Mouse (Mus musculus) midbrain, embryonic 10.5 days (tissue): ENCODE data around the gene Lipt2. TPM values are rescaled to one million over a fixed set of nuclear protein-coding genes. Genes with fewer than 3 reads are reported as not detected.

Source experiments
- DNase-seq: peaks from one replicate; pipeline ENCODE4 v3.0.0-alpha.2; 2017; ENCODE audit warnings: low spot score
- H3K27ac ChIP-seq: fragments of 300-500 bp; sonication (generic); replicated peaks from 2 replicates; pipeline ENCODE4 v1.5.1; 2016; ENCODE audit warnings: mild to moderate bottlenecking
- H3K27me3 ChIP-seq: fragments of 300-500 bp; sonication (generic); 2 replicates; pipeline ENCODE4 v1.6.1; 2016; ENCODE audit warnings: low read depth, mild to moderate bottlenecking; ENCODE audit not compliant: poor library complexity, severe bottlenecking
- H3K36me3 ChIP-seq: fragments of 300-500 bp; sonication (generic); 2 replicates; pipeline ENCODE4 v1.6.1; 2016; ENCODE audit warnings: mild to moderate bottlenecking, moderate library complexity
- H3K4me1 ChIP-seq: fragments of 300-500 bp; sonication (generic); 2 replicates; pipeline ENCODE4 v1.6.1; 2016
- H3K4me3 ChIP-seq: fragments of 300-500 bp; sonication (generic); 2 replicates; pipeline ENCODE4 v1.5.1; 2016; ENCODE audit warnings: mild to moderate bottlenecking, moderate library complexity
- H3K9me3 ChIP-seq: fragments of 300-500 bp; sonication (generic); replicated peaks from 2 replicates; pipeline ENCODE4 v1.6.1; 2016; ENCODE audit warnings: mild to moderate bottlenecking
- WGBS: fragments of 180-500 bp; shearing (Covaris S2); methylation state at CpG from one replicate; pipeline ENCODE4 v1.1.7; 2016; 5-methylcytosine and 5-hydroxymethylcytosine counted together
- polyA plus RNA-seq: library from polyadenylated mRNA; unstranded; fragments of >200 nt; fragmentation: Nextera tagmentation; extraction: Ambion mirVana; gene quantifications from 2 replicates; pipeline ENCODE4 v1.2.1, GENCODE M21; 2016

Gene Lipt2
- polyA plus RNA-seq: 20.7 and 23.4 TPM in 2 replicates

GRCm38 (mm10) chr7:100159105-100159841 lies at the start of gene Lipt2:
Gene Lipt2, plus strand, starts transcription at chr7:100159277.
- Histone ChIP-seq H3K27me3 (peaks cover 15% of the 10 kb centered on the region), H3K27ac (peak within 1 kb of the TSS; percentile 93), H3K36me3 (no peaks in the 10 kb centered on the region), H3K4me3 (peak within 1 kb of the TSS; percentile 79), H3K4me1 (peaks cover 16% of the 10 kb centered on the region), H3K9me3 (no peaks in the 10 kb centered on the region)
- under 1% methylated on average over 78 of the region's 78 CpGs for WGBS
- peak; percentile 91 for DNase-seq

- Histone ChIP-seq H3K4me3 (no peak overlapping the region), H3K4me1 (no peaks in the 10 kb centered on the region), H3K9me3 (no peaks in the 10 kb centered on the region), H3K36me3 (peaks cover 92% of the 10 kb centered on the region), H3K27ac (no peak overlapping the region), H3K27me3 (no peaks in the 10 kb centered on the region)
- DNase-seq: no peak
- 88% methylated on average over 10 of the region's 10 CpGs for WGBS
These were observed 47.6 kb upstream of the Lipt2 start for GRCm38 (mm10) chr7:100111506-100111905.

GRCm38 (mm10) chr7:100113821-100114220 lies 45.3 kb upstream of the Lipt2 start:
- no peaks in the 10 kb centered on the region for H3K4me1 ChIP-seq
- no peaks in the 10 kb centered on the region for H3K27me3 ChIP-seq
- H3K9me3 ChIP-seq: no peaks in the 10 kb centered on the region
- no peak for DNase-seq
- no peak overlapping the region for H3K27ac ChIP-seq
- H3K36me3 ChIP-seq: peaks cover 98% of the 10 kb centered on the region
- WGBS: 87% methylated on average over 7 of the region's 7 CpGs
- H3K4me3 ChIP-seq: no peak overlapping the region

GRCm38 (mm10) chr7:100114279-100114678 lies 44.8 kb upstream of the Lipt2 start:
- no peaks in the 10 kb centered on the region for H3K27me3 ChIP-seq
- H3K9me3 ChIP-seq: no peaks in the 10 kb centered on the region
- H3K4me3 ChIP-seq: no peak overlapping the region
- DNase-seq: no peak
- 93% methylated on average over 6 of the region's 6 CpGs for WGBS
- no peak overlapping the region for H3K27ac ChIP-seq
- peaks cover 4% of the 10 kb centered on the region; the same call in 1 of the 2 replicates for H3K4me1 ChIP-seq
- H3K36me3 ChIP-seq: peaks cover 98% of the 10 kb centered on the region

GRCm38 (mm10) chr7:100120791-100121261 lies 38.3 kb upstream of the Lipt2 start:
- H3K4me3 ChIP-seq: peak overlapping the region; percentile 94
- peaks cover 33% of the 10 kb centered on the region for H3K4me1 ChIP-seq
- WGBS: 0% methylated on average over 25 of the region's 25 CpGs
- H3K9me3 ChIP-seq: no peaks in the 10 kb centered on the region
- H3K27ac ChIP-seq: peak overlapping the region; percentile 97
- no peaks in the 10 kb centered on the region for H3K27me3 ChIP-seq
- DNase-seq: no peak
- peaks cover 41% of the 10 kb centered on the region for H3K36me3 ChIP-seq

- Histone ChIP-seq H3K27ac (peak within 1 kb of the TSS; percentile 97), H3K4me3 (peak within 1 kb of the TSS; percentile 94), H3K9me3 (no peaks in the 10 kb centered on the region), H3K36me3 (peaks cover 36% of the 10 kb centered on the region), H3K27me3 (no peaks in the 10 kb centered on the region), H3K4me1 (peaks cover 33% of the 10 kb centered on the region)
- DNase-seq: peak; percentile 99
- WGBS: under 1% methylated on average over 33 of the region's 33 CpGs
These were observed 37.7 kb upstream of the Lipt2 start, which contains the start of gene Pold3 for GRCm38 (mm10) chr7:100121376-100121789. Gene Pold3, minus strand, starts transcription at chr7:100121565.

- Histone ChIP-seq H3K27me3 (no peaks in the 10 kb centered on the region), H3K9me3 (no peaks in the 10 kb centered on the region; the same call in 1 of the 2 replicates), H3K4me1 (peaks cover 33% of the 10 kb centered on the region), H3K27ac (no peak overlapping the region), H3K4me3 (no peak overlapping the region), H3K36me3 (peaks cover 15% of the 10 kb centered on the region)
- DNase-seq: no peak
- 64% methylated on average over 6 of the region's 6 CpGs for WGBS
These were observed 35.6 kb upstream of the Lipt2 start for GRCm38 (mm10) chr7:100123486-100123885.

GRCm38 (mm10) chr7:100124211-100124610 lies 34.9 kb upstream of the Lipt2 start:
- no peak overlapping the region for H3K27ac ChIP-seq
- peaks cover 32% of the 10 kb centered on the region for H3K4me1 ChIP-seq
- DNase-seq: peak; percentile 63
- no peaks in the 10 kb centered on the region; the same call in 1 of the 2 replicates for H3K9me3 ChIP-seq
- no peaks in the 10 kb centered on the region for H3K27me3 ChIP-seq
- H3K36me3 ChIP-seq: peaks cover 7% of the 10 kb centered on the region
- WGBS: 68% methylated on average over 2 of the region's 2 CpGs
- no peak overlapping the region for H3K4me3 ChIP-seq

- no peaks in the 10 kb centered on the region; the same call in 1 of the 2 replicates for H3K9me3 ChIP-seq
- no peak overlapping the region for H3K4me3 ChIP-seq
- no peak for DNase-seq
- H3K4me1 ChIP-seq: peaks cover 32% of the 10 kb centered on the region
- H3K27ac ChIP-seq: no peak overlapping the region
- H3K36me3 ChIP-seq: no peaks in the 10 kb centered on the region
- no peaks in the 10 kb centered on the region for H3K27me3 ChIP-seq
- WGBS: 76% methylated on average over 4 of the region's 4 CpGs
These were observed 33.9 kb upstream of the Lipt2 start for GRCm38 (mm10) chr7:100125166-100125565.

GRCm38 (mm10) chr7:100126514-100126913 lies 32.6 kb upstream of the Lipt2 start:
- Histone ChIP-seq H3K9me3 (no peaks in the 10 kb centered on the region; the same call in 1 of the 2 replicates), H3K27ac (no peak overlapping the region), H3K4me3 (no peak overlapping the region), H3K4me1 (peaks cover 25% of the 10 kb centered on the region), H3K27me3 (no peaks in the 10 kb centered on the region), H3K36me3 (no peaks in the 10 kb centered on the region)
- WGBS: 88% methylated on average over 7 of the region's 7 CpGs
- DNase-seq: peak; percentile 8

GRCm38 (mm10) chr7:100128262-100129041 lies 30.6 kb upstream of the Lipt2 start:
- H3K27ac ChIP-seq: no peak overlapping the region
- 87% methylated on average over 7 of the region's 7 CpGs for WGBS
- no peak for DNase-seq

GRCm38 (mm10) chr7:100130592-100130991 lies 28.5 kb upstream of the Lipt2 start:
- WGBS: 81% methylated on average over 6 of the region's 6 CpGs
- H3K27ac ChIP-seq: no peak overlapping the region

More at GRCm38 (mm10) chr7:100128262-100129041, 30.6 kb upstream of the Lipt2 start:
- H3K27me3 ChIP-seq: no peaks in the 10 kb centered on the region
- H3K9me3 ChIP-seq: no peaks in the 10 kb centered on the region; the same call in 1 of the 2 replicates
- H3K36me3 ChIP-seq: no peaks in the 10 kb centered on the region
- peaks cover 18% of the 10 kb centered on the region for H3K4me1 ChIP-seq
- no peak overlapping the region for H3K4me3 ChIP-seq

More at GRCm38 (mm10) chr7:100130592-100130991, 28.5 kb upstream of the Lipt2 start:
- DNase-seq: no peak
- H3K9me3 ChIP-seq: no peaks in the 10 kb centered on the region; the same call in 1 of the 2 replicates
- no peaks in the 10 kb centered on the region for H3K27me3 ChIP-seq
- H3K36me3 ChIP-seq: no peaks in the 10 kb centered on the region
- peaks cover 15% of the 10 kb centered on the region for H3K4me1 ChIP-seq
- no peak overlapping the region for H3K4me3 ChIP-seq
